Mouse (Mus musculus) left cerebral cortex, adult 2 months (tissue): ENCODE data around the gene F9. TPM values are rescaled to one million over a fixed set of nuclear protein-coding genes. Genes with fewer than 3 reads are reported as not detected.
A peak's percentile ranks its signal among the peaks of the same experiment; 100 is the strongest.
"Not testable (repeated sequence)": the region's sequence is repeated elsewhere in the genome, so short reads cannot be mapped to it uniquely, and the experiment has no call there.

ENCODE experiments used
- DNase-seq, 2 experiments: peaks; one replicate each; pipeline ENCODE4 v3.0.0; 2021 to 2022; ENCODE audit warnings: low spot score in 2 of 2, mixed read lengths in 1 of 2; ENCODE audit errors: extremely low spot score in 1 of 2
- H3K27ac ChIP-seq: fragments of 200-600 bp; 2 replicates; pipeline ENCODE4 v1.8.1; 2022
- H3K4me3 ChIP-seq: fragments of 200-600 bp; 2 replicates; pipeline ENCODE4 v1.8.1; 2022
- CTCF ChIP-seq: fragments of 200-600 bp; IDR thresholded peaks from 2 replicates; pipeline ENCODE4 v1.8.1; 2022; ENCODE audit warnings: antibody characterized with exemption, mild to moderate bottlenecking, moderate library complexity
- intact Hi-C: fragments of 180-260 bp; cut with DNase I; formaldehyde crosslinking; loops from one replicate; pipeline ENCODE4 v1.15.1; 2025
- long read RNA-seq, 2 experiments: library from polyadenylated mRNA; stranded (forward); transcript quantifications; one replicate each; pipeline ENCODE4 v2.0.0; 2021; ENCODE audit warnings: borderline mapping rate in 2 of 2
- total RNA-seq, 2 experiments: library from RNA; stranded (reverse); gene quantifications; 2 replicates each; pipeline ENCODE4 v1.2.3; 2021

The F9 gene
- under 1 TPM; 0.12 to 0.25 TPM for total RNA-seq
- long read RNA-seq, experiment 1 = 0 reads
- long read RNA-seq, experiment 2 = 0 reads

GRCm38 (mm10) chrX:59999221-60000083 is at the start of gene F9:
Gene F9, plus strand, starts transcription at chrX:59999464.
- DNase-seq = no peak
- TF ChIP-seq CTCF = no peak
- intact Hi-C loops = no loop called here
- Histone ChIP-seq H3K27ac (no peak within 1 kb of the TSS), H3K4me3 (no peak within 1 kb of the TSS)

- DNase-seq, H3K27ac ChIP-seq, H3K4me3 ChIP-seq, intact Hi-C loops: not testable (repeated sequence)
These were observed 29.5 kb upstream of the F9 start for GRCm38 (mm10) chrX:59969767-59970166.

GRCm38 (mm10) chrX:60000084-60000443 is 800 bp downstream of the F9 start:
- intact Hi-C loops = no loop called here
- no peak overlapping the region for H3K4me3 ChIP-seq
- no peak overlapping the region for H3K27ac ChIP-seq
- TF ChIP-seq CTCF = no peak
- DNase-seq = no peak

GRCm38 (mm10) chrX:60001461-60001860 is 2.2 kb downstream of the F9 start:
- H3K27ac ChIP-seq = no peak overlapping the region
- no peak for TF ChIP-seq CTCF
- intact Hi-C loops = no loop called here

GRCm38 (mm10) chrX:60013084-60013676 is 13.9 kb downstream of the F9 start:
- DNase-seq = peak in 1 of 2 experiments; percentile 8
- H3K4me3 ChIP-seq = no peak overlapping the region
- peak; percentile 65 for TF ChIP-seq CTCF
- no peak overlapping the region for H3K27ac ChIP-seq
- intact Hi-C loops = no loop called here

More at GRCm38 (mm10) chrX:60001461-60001860, 2.2 kb downstream of the F9 start:
- DNase-seq = no peak
- no peak overlapping the region for H3K4me3 ChIP-seq

GRCm38 (mm10) chrX:60014588-60014987 is 15.3 kb downstream of the F9 start:
- Histone ChIP-seq H3K4me3 (no peak overlapping the region), H3K27ac (no peak overlapping the region)
- no peak for TF ChIP-seq CTCF
- intact Hi-C loops = no loop called here
- DNase-seq = no peak

GRCm38 (mm10) chrX:60021007-60021406 is 21.7 kb downstream of the F9 start:
- intact Hi-C loops = loop anchor here (5.0 to 10.0 kb wide), 4 partner anchors 381 to 1396 kb away; no protein-coding TSS in a partner anchor
- no peak for DNase-seq
- Histone ChIP-seq H3K27ac (no peak overlapping the region), H3K4me3 (no peak overlapping the region)
- TF ChIP-seq CTCF = no peak

- DNase-seq = no peak
- intact Hi-C loops = loop anchor here (5.0 to 10.0 kb wide), 4 partner anchors 381 to 1397 kb away; no protein-coding TSS in a partner anchor
- H3K4me3 ChIP-seq = no peak overlapping the region
- no peak for TF ChIP-seq CTCF
- no peak overlapping the region for H3K27ac ChIP-seq
These were observed 22.3 kb downstream of the F9 start for GRCm38 (mm10) chrX:60021595-60021994.

GRCm38 (mm10) chrX:60026654-60027053 is 27.4 kb downstream of the F9 start:
- TF ChIP-seq CTCF = peak; percentile 59
- no peak overlapping the region for H3K4me3 ChIP-seq
- DNase-seq = peak; percentile 11 to 21
- no peak overlapping the region for H3K27ac ChIP-seq
- intact Hi-C loops = loop anchor here (1.0 to 10.0 kb wide), 5 partner anchors 438 to 1402 kb away; no protein-coding TSS in a partner anchor

GRCm38 (mm10) chrX:60054745-60055144 is 55.5 kb downstream of the F9 start:
- intact Hi-C loops = no loop called here
- no peak for DNase-seq
- TF ChIP-seq CTCF = no peak
- H3K27ac ChIP-seq = no peak overlapping the region
- H3K4me3 ChIP-seq = no peak overlapping the region

GRCm38 (mm10) chrX:60055185-60055584 is 55.9 kb downstream of the F9 start:
- DNase-seq = no peak
- TF ChIP-seq CTCF = no peak
- intact Hi-C loops = no loop called here
- Histone ChIP-seq H3K27ac (no peak overlapping the region), H3K4me3 (no peak overlapping the region)

GRCm38 (mm10) chrX:60075359-60075758 is 76.1 kb downstream of the F9 start:
- intact Hi-C loops = no loop called here
- TF ChIP-seq CTCF = no peak
- Histone ChIP-seq H3K4me3 (no peak overlapping the region), H3K27ac (no peak overlapping the region)
- no peak for DNase-seq

Other genes with a start within 250 kb of the F9 start
- gene Mcf2, start 179.6 kb downstream of the F9 start, total RNA-seq = 1 to 10 TPM; 4.8 TPM